Mouse (Mus musculus) megakaryocyte, embryonic 14.5 days (primary cell): ENCODE results near the gene Ttc23. TPM values are rescaled to one million over a fixed set of nuclear protein-coding genes. Genes with fewer than 3 reads are reported as not detected.

ENCODE experiments used
- H3K27me3 ChIP-seq: replicated peaks from 2 replicates; pipeline ENCODE3; 2012; ENCODE audit warnings: inconsistent platforms
- H3K36me3 ChIP-seq: replicated peaks from 2 replicates; pipeline ENCODE3; 2012; ENCODE audit warnings: low read length, inconsistent platforms, mixed read lengths
- H3K4me1 ChIP-seq: 2 replicates; pipeline ENCODE4 v1.6.1; 2012; ENCODE audit warnings: inconsistent platforms
- H3K4me3 ChIP-seq: replicated peaks from 2 replicates; pipeline ENCODE3; 2012; ENCODE audit warnings: moderate library complexity, mild to moderate bottlenecking, inconsistent platforms
- H3K9me3 ChIP-seq: 2 replicates; pipeline ENCODE4 v1.6.1; 2012; ENCODE audit warnings: inconsistent platforms
- FLI1 ChIP-seq: IDR thresholded peaks from 2 replicates; pipeline ENCODE4 v1.6.1; 2012; ENCODE audit warnings: low read length, inconsistent platforms, mixed read lengths
- GATA1 ChIP-seq: IDR thresholded peaks from 3 replicates; pipeline ENCODE4 v1.6.1; 2012; ENCODE audit warnings: mixed read lengths, low read length, inconsistent platforms, borderline replicate concordance
- polyA plus RNA-seq: library from polyadenylated mRNA; stranded (reverse); fragments of >175 nt; gene quantifications from 2 replicates; pipeline ENCODE4 v1.2.3, GENCODE M21; 2012; ENCODE audit warnings: low replicate concordance; ENCODE audit not compliant: insufficient read depth

Gene Ttc23
- polyA plus RNA-seq, 1 experiment = 4.3 TPM

GRCm38 (mm10) chr7:67791256-67791655 is 144.0 kb downstream of the Ttc23 start:
- Histone ChIP-seq H3K27me3 (peaks cover 32% of the 10 kb centered on the region), H3K9me3 (peaks cover 10% of the 10 kb centered on the region), H3K4me3 (peak overlapping the region; percentile 54), H3K4me1 (peaks cover 7% of the 10 kb centered on the region), H3K36me3 (no peaks in the 10 kb centered on the region)
- no peak for TF ChIP-seq GATA1
- no peak for TF ChIP-seq FLI1

- H3K9me3 ChIP-seq = peaks cover 10% of the 10 kb centered on the region
- no peaks in the 10 kb centered on the region for H3K36me3 ChIP-seq
- no peak overlapping the region for H3K4me3 ChIP-seq
- peaks cover 32% of the 10 kb centered on the region for H3K27me3 ChIP-seq
- no peak for TF ChIP-seq GATA1
- TF ChIP-seq FLI1 = no peak
- peaks cover 6% of the 10 kb centered on the region for H3K4me1 ChIP-seq
These were observed 146.2 kb downstream of the Ttc23 start for GRCm38 (mm10) chr7:67793449-67793848.

- peaks cover 35% of the 10 kb centered on the region for H3K27me3 ChIP-seq
- TF ChIP-seq FLI1 (no peak), GATA1 (no peak)
These were observed 149.9 kb downstream of the Ttc23 start for GRCm38 (mm10) chr7:67797065-67797464.

GRCm38 (mm10) chr7:67798476-67798875 is 151.3 kb downstream of the Ttc23 start:
- TF ChIP-seq FLI1 = no peak
- TF ChIP-seq GATA1 = no peak

More at GRCm38 (mm10) chr7:67797065-67797464, 149.9 kb downstream of the Ttc23 start:
- peaks cover 10% of the 10 kb centered on the region; the same call in 1 of the 2 replicates for H3K4me1 ChIP-seq
- peaks cover 10% of the 10 kb centered on the region for H3K9me3 ChIP-seq
- no peak overlapping the region for H3K4me3 ChIP-seq
- no peaks in the 10 kb centered on the region for H3K36me3 ChIP-seq

GRCm38 (mm10) chr7:67800547-67800946 is 153.3 kb downstream of the Ttc23 start:
- H3K27me3 ChIP-seq = peaks cover 45% of the 10 kb centered on the region
- H3K4me1 ChIP-seq = peaks cover 25% of the 10 kb centered on the region
- no peaks in the 10 kb centered on the region for H3K9me3 ChIP-seq
- H3K36me3 ChIP-seq = no peaks in the 10 kb centered on the region
- no peak overlapping the region for H3K4me3 ChIP-seq
- TF ChIP-seq GATA1 = no peak
- no peak for TF ChIP-seq FLI1

More at GRCm38 (mm10) chr7:67798476-67798875, 151.3 kb downstream of the Ttc23 start:
- Histone ChIP-seq H3K4me3 (no peak overlapping the region), H3K36me3 (no peaks in the 10 kb centered on the region), H3K9me3 (peaks cover 10% of the 10 kb centered on the region), H3K27me3 (peaks cover 38% of the 10 kb centered on the region), H3K4me1 (peaks cover 17% of the 10 kb centered on the region)

- H3K4me1 ChIP-seq = peaks cover 30% of the 10 kb centered on the region
- H3K27me3 ChIP-seq = peaks cover 49% of the 10 kb centered on the region
- TF ChIP-seq FLI1 (no peak), GATA1 (no peak)
- no peak overlapping the region for H3K4me3 ChIP-seq
- no peaks in the 10 kb centered on the region for H3K36me3 ChIP-seq
- H3K9me3 ChIP-seq = no peaks in the 10 kb centered on the region
These were observed 153.8 kb downstream of the Ttc23 start for GRCm38 (mm10) chr7:67801022-67801421.

GRCm38 (mm10) chr7:67803015-67803856 is 156.0 kb downstream of the Ttc23 start:
- TF ChIP-seq FLI1 (no peak), GATA1 (no peak)
- Histone ChIP-seq H3K4me1 (peaks cover 34% of the 10 kb centered on the region), H3K4me3 (peak overlapping the region; percentile 91), H3K9me3 (no peaks in the 10 kb centered on the region), H3K36me3 (no peaks in the 10 kb centered on the region), H3K27me3 (peaks cover 55% of the 10 kb centered on the region)

- peaks cover 31% of the 10 kb centered on the region for H3K4me1 ChIP-seq
- peak overlapping the region; percentile 91 for H3K4me3 ChIP-seq
- H3K9me3 ChIP-seq = no peaks in the 10 kb centered on the region
- H3K27me3 ChIP-seq = peaks cover 61% of the 10 kb centered on the region
- H3K36me3 ChIP-seq = no peaks in the 10 kb centered on the region
- TF ChIP-seq GATA1 (no peak), FLI1 (no peak)
These were observed 156.6 kb downstream of the Ttc23 start for GRCm38 (mm10) chr7:67803857-67804215.

Other genes starting within 250 kb of the Ttc23 start
- 11.0 and 12.3 TPM in 2 replicates for gene Lrrc28, start 2.1 kb upstream of the Ttc23 start, polyA plus RNA-seq
- 0.49 and 1.3 TPM in 2 replicates for gene Synm, start 112.3 kb downstream of the Ttc23 start, polyA plus RNA-seq